Mouse (Mus musculus) heart, embryonic 15.5 days (tissue): ENCODE results near the gene Helz. TPM values are rescaled to one million over a fixed set of nuclear protein-coding genes. Genes with fewer than 3 reads are reported as not detected.
A peak's percentile ranks its signal among the peaks of the same experiment; 100 is the strongest.
"Not testable (repeated sequence)": the region's sequence is repeated elsewhere in the genome, so short reads cannot be mapped to it uniquely, and the experiment has no call there.

Source experiments
- ATAC-seq: fragments of 200-750 bp; cut with Nextera tagmentation; replicated peaks from 2 replicates; pipeline ENCODE4 v1.8.0; 2017; ENCODE audit warnings: low read depth, moderate TSS enrichment; ENCODE audit not compliant: insufficient number of reproducible peaks, insufficient read depth, low FRiP score
- H3K27ac ChIP-seq: fragments of 300-500 bp; sonication (generic); 2 replicates; pipeline ENCODE4 v1.5.1; 2015; ENCODE audit warnings: mild to moderate bottlenecking, inconsistent platforms
- H3K27me3 ChIP-seq: fragments of 300-500 bp; sonication (generic); 2 replicates; pipeline ENCODE4 v1.6.1; 2015; ENCODE audit warnings: inconsistent platforms
- H3K36me3 ChIP-seq: fragments of 300-500 bp; sonication (generic); 2 replicates; pipeline ENCODE4 v1.6.1; 2015; ENCODE audit warnings: mild to moderate bottlenecking, inconsistent platforms
- H3K4me1 ChIP-seq: fragments of 300-500 bp; sonication (generic); replicated peaks from 2 replicates; pipeline ENCODE4 v1.6.1; 2015; ENCODE audit warnings: inconsistent platforms
- H3K4me2 ChIP-seq: fragments of 300-500 bp; sonication (generic); 2 replicates; pipeline ENCODE4 v1.6.1; 2015; ENCODE audit warnings: inconsistent platforms, mild to moderate bottlenecking, moderate library complexity
- H3K4me3 ChIP-seq: fragments of 300-500 bp; sonication (generic); 2 replicates; pipeline ENCODE4 v1.5.1; 2015; ENCODE audit warnings: mild to moderate bottlenecking, inconsistent platforms
- H3K9ac ChIP-seq: fragments of 300-500 bp; sonication (generic); 2 replicates; pipeline ENCODE4 v1.6.1; 2015; ENCODE audit warnings: mild to moderate bottlenecking, inconsistent platforms
- H3K9me3 ChIP-seq: fragments of 300-500 bp; sonication (generic); replicated peaks from 2 replicates; pipeline ENCODE4 v1.6.1; 2016; ENCODE audit warnings: inconsistent platforms
- WGBS: fragments of 180-500 bp; shearing (Covaris S2); methylation state at CpG from one replicate; pipeline ENCODE4 v1.1.7; 2015; ENCODE audit warnings: mixed read lengths; 5-methylcytosine and 5-hydroxymethylcytosine counted together
- polyA plus RNA-seq: library from polyadenylated mRNA; unstranded; fragments of >200 nt; fragmentation: Nextera tagmentation; extraction: Ambion mirVana; gene quantifications from 2 replicates; pipeline ENCODE4 v1.2.1, GENCODE M21; 2015

The Helz gene
- polyA plus RNA-seq, 1 experiment from 2014 or later: 11.7 TPM

DNA sequence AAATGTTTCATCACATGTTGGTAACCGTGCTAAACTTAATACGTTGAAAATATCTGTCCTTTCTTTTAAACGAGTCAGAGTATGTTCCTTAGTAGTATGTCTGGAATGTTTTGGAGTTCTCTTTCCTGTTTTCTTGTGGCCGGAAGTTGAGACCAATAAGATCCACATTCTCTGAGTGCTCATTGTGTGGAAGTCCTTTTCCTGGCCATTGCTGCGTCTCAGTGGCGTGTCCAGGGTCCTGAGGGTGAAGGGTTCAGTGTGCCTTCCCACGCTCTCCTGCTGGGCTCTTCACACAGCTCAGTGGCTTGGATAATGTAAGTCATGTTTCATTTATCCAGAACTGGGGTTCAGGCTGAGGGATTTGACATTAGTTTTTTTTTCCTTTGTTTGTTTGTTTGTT is 30.5 kb downstream of the Helz start:
- H3K4me2 ChIP-seq: no peak overlapping the region
- no peak overlapping the region for H3K9ac ChIP-seq
- H3K27me3 ChIP-seq: no peaks in the 10 kb centered on the region
- peaks cover 31% of the 10 kb centered on the region for H3K36me3 ChIP-seq
- no peak overlapping the region for H3K27ac ChIP-seq
- H3K4me1 ChIP-seq: peaks cover 21% of the 10 kb centered on the region
- H3K4me3 ChIP-seq: no peak overlapping the region
- 62% methylated on average over 7 of the region's 7 CpGs for WGBS
- no peak for ATAC-seq
- no peaks in the 10 kb centered on the region for H3K9me3 ChIP-seq

GRCm38 (mm10) chr11:107580786-107581185 is 33.1 kb downstream of the Helz start:
- Histone ChIP-seq H3K27me3 (no peaks in the 10 kb centered on the region), H3K9ac (no peak overlapping the region), H3K27ac (no peak overlapping the region), H3K4me3 (no peak overlapping the region), H3K4me1 (peaks cover 8% of the 10 kb centered on the region; the same call in 1 of the 2 replicates), H3K4me2 (no peak overlapping the region), H3K36me3 (peaks cover 24% of the 10 kb centered on the region), H3K9me3 (no peaks in the 10 kb centered on the region)
- no peak for ATAC-seq
- 87% methylated on average over 4 of the region's 4 CpGs for WGBS

DNA sequence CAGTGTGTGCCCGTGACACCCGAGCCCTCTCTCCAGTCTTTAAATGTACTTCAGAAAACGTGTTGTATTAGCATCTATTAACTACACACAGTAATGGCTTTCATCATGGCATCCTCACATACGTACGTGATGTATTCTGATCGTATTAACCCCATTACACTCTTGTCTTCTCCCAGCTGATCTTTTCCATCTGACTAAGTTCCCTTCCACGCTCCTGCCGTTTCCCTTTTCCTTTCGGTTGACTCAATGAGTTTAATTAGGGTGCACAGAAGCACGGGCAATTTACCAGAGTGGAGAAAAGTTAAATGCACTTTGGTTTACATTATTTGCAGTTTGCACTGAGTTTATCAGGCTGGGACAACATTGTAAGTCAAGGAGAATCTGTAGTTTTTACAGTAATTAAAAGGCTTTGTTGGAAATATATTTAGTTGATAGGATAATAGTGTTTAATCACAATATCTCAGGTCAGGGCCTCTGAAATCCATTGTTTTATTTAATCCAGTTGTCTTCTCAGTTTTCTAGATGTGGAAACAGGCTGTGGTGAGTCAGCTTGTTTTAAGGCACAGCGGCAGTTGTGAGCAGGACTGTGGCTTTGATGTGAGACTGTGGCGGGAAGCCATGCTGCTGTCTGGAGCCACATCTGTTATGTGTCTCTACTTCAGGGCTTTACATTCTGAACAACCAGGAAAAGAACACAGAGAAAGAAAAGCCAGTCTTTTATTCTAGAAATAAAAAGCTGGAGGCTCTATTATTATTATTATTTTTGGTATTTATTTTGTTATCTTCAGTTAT is 37.1 kb downstream of the Helz start:
- no peaks in the 10 kb centered on the region for H3K27me3 ChIP-seq
- ATAC-seq: no peak
- H3K4me1 ChIP-seq: peaks cover 5% of the 10 kb centered on the region; the same call in 1 of the 2 replicates
- H3K27ac ChIP-seq: peak overlapping the region; percentile 6; the same call in 1 of the 2 replicates
- 77% methylated on average over 12 of the region's 12 CpGs for WGBS
- H3K9ac ChIP-seq: no peak overlapping the region
- H3K9me3 ChIP-seq: no peaks in the 10 kb centered on the region
- H3K4me2 ChIP-seq: no peak overlapping the region
- H3K4me3 ChIP-seq: no peak overlapping the region
- peaks cover 11% of the 10 kb centered on the region; the same call in 1 of the 2 replicates for H3K36me3 ChIP-seq

DNA sequence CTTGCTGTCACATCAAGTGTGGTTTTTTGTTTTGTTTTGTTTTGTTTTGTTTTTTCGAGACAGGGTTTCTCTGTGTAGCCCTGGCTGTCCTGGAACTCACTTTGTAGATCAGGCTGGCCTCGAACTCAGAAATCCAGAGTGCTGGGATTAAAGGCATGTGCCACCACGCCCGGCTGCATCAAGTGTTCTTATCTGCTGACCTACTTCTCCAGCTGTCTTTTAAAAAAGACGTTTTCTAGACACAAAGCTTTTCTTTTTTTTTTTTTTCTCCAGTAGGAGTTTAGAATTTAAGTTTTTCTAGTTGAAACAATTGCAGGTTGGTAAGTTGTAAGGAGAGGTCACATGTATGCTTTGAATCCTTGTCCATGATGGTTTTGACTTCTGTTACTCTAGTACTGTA is 38.4 kb downstream of the Helz start:
- ATAC-seq, H3K9me3 ChIP-seq, H3K27me3 ChIP-seq, H3K36me3 ChIP-seq, H3K4me2 ChIP-seq, H3K9ac ChIP-seq, H3K4me3 ChIP-seq, H3K4me1 ChIP-seq, H3K27ac ChIP-seq: not testable (repeated sequence)
- WGBS: 69% methylated on average over 5 of the region's 5 CpGs

DNA sequence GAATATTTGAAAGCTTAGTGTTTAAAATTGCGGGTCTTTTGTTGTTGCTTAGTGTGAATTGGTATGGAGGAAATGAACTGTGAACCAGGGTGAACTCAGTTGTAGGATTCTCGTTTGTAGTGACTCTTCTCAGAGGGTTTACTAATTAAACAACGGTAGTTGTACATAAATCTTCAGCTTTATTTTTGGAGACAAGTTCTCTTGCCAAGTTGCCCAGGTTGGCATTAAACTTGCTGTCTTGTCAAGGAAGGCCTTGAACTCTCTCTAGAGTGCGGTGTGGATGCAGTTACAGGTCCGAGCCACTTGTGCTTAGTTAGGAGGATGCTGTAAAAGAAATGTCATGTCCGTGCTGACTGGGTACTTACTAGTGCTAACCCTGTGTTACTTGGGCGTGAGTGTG is 39.4 kb downstream of the Helz start:
- Histone ChIP-seq H3K4me1 (peaks cover 5% of the 10 kb centered on the region; the same call in 1 of the 2 replicates), H3K27ac (no peak overlapping the region), H3K36me3 (peaks cover 6% of the 10 kb centered on the region), H3K27me3 (no peaks in the 10 kb centered on the region), H3K9me3 (no peaks in the 10 kb centered on the region), H3K4me2 (no peak overlapping the region), H3K4me3 (no peak overlapping the region), H3K9ac (no peak overlapping the region)
- ATAC-seq: no peak
- WGBS: 91% methylated on average over 7 of the region's 7 CpGs

- Histone ChIP-seq H3K4me3 (no peak overlapping the region), H3K9me3 (no peaks in the 10 kb centered on the region), H3K9ac (no peak overlapping the region), H3K27ac (no peak overlapping the region), H3K36me3 (peaks cover 36% of the 10 kb centered on the region), H3K27me3 (no peaks in the 10 kb centered on the region), H3K4me1 (no peaks in the 10 kb centered on the region), H3K4me2 (no peak overlapping the region)
- no peak for ATAC-seq
- 89% methylated on average over 5 of the region's 5 CpGs for WGBS
Observed at GRCm38 (mm10) chr11:107592575-107592974, 44.8 kb downstream of the Helz start.

DNA sequence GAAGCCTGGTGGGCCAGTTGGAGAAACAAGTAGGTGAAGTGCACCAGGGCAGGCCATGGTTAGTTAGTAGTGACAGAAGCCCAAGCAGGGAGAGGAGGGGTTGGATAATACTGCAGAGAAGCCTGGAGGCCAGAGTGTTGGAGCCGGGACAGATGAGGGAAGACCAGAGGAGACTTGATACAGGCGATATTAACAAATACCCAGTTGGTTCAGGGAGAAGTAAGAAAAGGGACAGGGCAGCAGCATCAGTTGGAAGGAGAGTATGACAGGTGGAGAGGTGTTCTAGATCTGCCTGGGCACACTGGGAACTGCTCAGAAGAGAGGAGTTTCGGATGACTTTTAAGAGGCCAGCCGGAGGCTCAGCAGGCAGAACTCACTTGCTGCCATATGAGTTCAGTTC is 49.7 kb downstream of the Helz start:
- 91% methylated on average over 4 of the region's 4 CpGs for WGBS
- peaks cover 66% of the 10 kb centered on the region for H3K36me3 ChIP-seq
- no peak overlapping the region for H3K27ac ChIP-seq
- no peaks in the 10 kb centered on the region for H3K4me1 ChIP-seq
- no peak overlapping the region for H3K4me3 ChIP-seq
- no peaks in the 10 kb centered on the region for H3K9me3 ChIP-seq
- ATAC-seq: no peak
- no peaks in the 10 kb centered on the region for H3K27me3 ChIP-seq
- H3K9ac ChIP-seq: no peak overlapping the region
- no peak overlapping the region for H3K4me2 ChIP-seq

DNA sequence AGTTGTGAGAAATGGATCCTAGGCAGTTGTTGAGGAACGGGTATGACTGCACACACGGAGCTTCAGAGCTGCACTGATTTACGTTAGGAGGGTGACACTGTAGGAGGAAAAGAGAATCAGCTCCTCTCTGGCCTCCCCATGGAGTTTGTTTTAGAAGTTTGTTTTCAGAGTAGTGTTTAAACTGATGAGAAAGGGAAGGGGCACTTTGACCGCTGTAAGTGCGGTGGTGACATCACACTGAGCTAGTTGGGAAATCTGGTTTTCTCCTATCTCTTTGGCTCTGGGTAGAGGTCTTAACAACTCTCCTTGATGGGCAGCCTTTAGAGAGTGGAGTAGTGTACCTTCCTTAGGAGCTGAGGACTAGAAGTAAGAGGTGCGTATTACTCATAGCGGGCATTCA is 58.0 kb downstream of the Helz start:
- Histone ChIP-seq H3K9ac (no peak overlapping the region), H3K4me3 (no peak overlapping the region), H3K4me1 (0 out of 2 replicates have a peak, but pooled peaks cover 2% of the 10 kb centered on the region), H3K27ac (no peak overlapping the region), H3K4me2 (no peak overlapping the region), H3K27me3 (no peaks in the 10 kb centered on the region), H3K36me3 (peaks cover 43% of the 10 kb centered on the region; the same call in 1 of the 2 replicates), H3K9me3 (no peaks in the 10 kb centered on the region)
- ATAC-seq: no peak
- WGBS: 90% methylated on average over 7 of the region's 7 CpGs

DNA sequence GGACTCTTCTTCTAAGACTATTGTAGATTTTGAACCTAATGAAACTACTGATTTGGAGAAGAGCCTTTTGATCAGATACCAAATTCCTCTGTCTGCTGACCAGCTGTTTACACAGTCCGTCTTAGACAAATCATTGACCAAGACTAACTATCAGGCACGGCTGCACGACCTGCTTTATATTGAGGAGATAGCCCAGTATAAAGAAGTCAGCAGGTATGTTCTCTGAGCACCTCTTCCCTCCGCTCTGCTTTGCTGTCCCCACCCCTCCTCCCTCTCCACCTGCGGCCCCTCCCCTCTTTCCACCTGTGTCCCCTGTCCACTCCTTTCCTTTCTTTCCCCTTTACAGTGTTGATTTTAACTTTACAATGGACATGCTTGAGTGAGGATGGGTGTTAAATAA is 66.2 kb downstream of the Helz start:
- WGBS: 84% methylated on average over 5 of the region's 5 CpGs
- no peak for ATAC-seq

GRCm38 (mm10) chr11:107615696-107616095 is 68.0 kb downstream of the Helz start:
- H3K4me1 ChIP-seq: 0 out of 2 replicates have a peak, but pooled peaks cover 2% of the 10 kb centered on the region
- no peak overlapping the region for H3K4me2 ChIP-seq
- 73% methylated on average over 5 of the region's 5 CpGs for WGBS
- ATAC-seq: no peak
- H3K36me3 ChIP-seq: peaks cover 40% of the 10 kb centered on the region
- no peak overlapping the region for H3K4me3 ChIP-seq
- H3K9ac ChIP-seq: no peak overlapping the region
- no peaks in the 10 kb centered on the region for H3K27me3 ChIP-seq
- no peak overlapping the region for H3K27ac ChIP-seq
- H3K9me3 ChIP-seq: no peaks in the 10 kb centered on the region

More for the DNA sequence above, 66.2 kb downstream of the Helz start:
- Histone ChIP-seq H3K9me3 (no peaks in the 10 kb centered on the region), H3K36me3 (peaks cover 22% of the 10 kb centered on the region), H3K9ac (no peak overlapping the region), H3K27ac (no peak overlapping the region), H3K4me2 (no peak overlapping the region), H3K27me3 (no peaks in the 10 kb centered on the region), H3K4me1 (0 out of 2 replicates have a peak, but pooled peaks cover 2% of the 10 kb centered on the region), H3K4me3 (no peak overlapping the region)

DNA sequence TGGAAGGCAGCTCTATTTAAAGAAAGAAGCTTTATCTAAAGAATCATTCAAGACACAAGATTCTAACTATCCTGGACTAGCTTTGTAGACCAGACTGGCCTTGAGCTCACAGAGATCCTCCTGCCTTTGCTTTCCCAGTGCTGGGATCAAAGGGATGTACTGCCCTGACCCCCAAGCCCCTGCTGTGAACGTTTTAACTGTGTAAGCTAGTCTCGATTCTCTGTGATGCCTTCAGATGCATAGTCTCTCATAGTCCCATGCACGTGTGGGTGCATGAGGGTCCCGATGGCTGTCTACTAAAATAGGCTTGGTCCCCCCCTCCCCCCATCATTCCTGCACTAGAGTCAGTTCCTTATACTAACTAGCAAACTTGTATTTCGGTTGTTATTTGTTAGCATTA is 70.2 kb downstream of the Helz start:
- no peak for ATAC-seq
- no peak overlapping the region for H3K9ac ChIP-seq
- H3K4me2 ChIP-seq: no peak overlapping the region
- H3K4me1 ChIP-seq: 0 out of 2 replicates have a peak, but pooled peaks cover 2% of the 10 kb centered on the region
- H3K4me3 ChIP-seq: no peak overlapping the region
- H3K27me3 ChIP-seq: no peaks in the 10 kb centered on the region
- H3K9me3 ChIP-seq: no peaks in the 10 kb centered on the region
- peaks cover 45% of the 10 kb centered on the region for H3K36me3 ChIP-seq
- H3K27ac ChIP-seq: no peak overlapping the region
- WGBS: 75% methylated on average over 5 of the region's 5 CpGs

DNA sequence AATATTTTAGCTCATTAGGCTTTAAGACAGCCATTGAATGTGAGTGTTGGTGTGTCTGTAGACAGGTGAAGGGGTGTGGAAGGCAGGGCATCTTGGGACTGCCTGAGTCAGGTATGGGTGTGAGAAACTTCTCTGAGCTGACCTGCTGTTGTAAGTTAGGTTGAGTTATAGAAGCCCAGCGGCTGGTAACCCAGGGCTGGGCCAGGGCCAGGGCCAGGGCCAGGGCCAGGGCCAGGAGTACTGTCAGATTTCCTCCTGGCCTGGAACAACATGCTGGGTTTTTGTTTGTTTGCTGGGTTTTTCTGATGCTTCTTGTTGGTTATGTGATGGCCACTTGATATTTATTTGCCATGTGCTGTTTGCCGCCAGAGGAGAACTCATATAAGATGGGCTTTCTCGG is 76.9 kb downstream of the Helz start:
- H3K9ac ChIP-seq: no peak overlapping the region
- no peak overlapping the region for H3K4me3 ChIP-seq
- peaks cover 42% of the 10 kb centered on the region for H3K36me3 ChIP-seq
- no peak overlapping the region for H3K4me2 ChIP-seq
- no peaks in the 10 kb centered on the region for H3K27me3 ChIP-seq
- H3K9me3 ChIP-seq: no peaks in the 10 kb centered on the region
- no peak for ATAC-seq
- 92% methylated on average over 3 of the region's 3 CpGs for WGBS
- H3K27ac ChIP-seq: no peak overlapping the region
- H3K4me1 ChIP-seq: no peaks in the 10 kb centered on the region
